Comparison of ENCODE assay signal across 13 mouse cellular contexts in the genomic region with DNA sequence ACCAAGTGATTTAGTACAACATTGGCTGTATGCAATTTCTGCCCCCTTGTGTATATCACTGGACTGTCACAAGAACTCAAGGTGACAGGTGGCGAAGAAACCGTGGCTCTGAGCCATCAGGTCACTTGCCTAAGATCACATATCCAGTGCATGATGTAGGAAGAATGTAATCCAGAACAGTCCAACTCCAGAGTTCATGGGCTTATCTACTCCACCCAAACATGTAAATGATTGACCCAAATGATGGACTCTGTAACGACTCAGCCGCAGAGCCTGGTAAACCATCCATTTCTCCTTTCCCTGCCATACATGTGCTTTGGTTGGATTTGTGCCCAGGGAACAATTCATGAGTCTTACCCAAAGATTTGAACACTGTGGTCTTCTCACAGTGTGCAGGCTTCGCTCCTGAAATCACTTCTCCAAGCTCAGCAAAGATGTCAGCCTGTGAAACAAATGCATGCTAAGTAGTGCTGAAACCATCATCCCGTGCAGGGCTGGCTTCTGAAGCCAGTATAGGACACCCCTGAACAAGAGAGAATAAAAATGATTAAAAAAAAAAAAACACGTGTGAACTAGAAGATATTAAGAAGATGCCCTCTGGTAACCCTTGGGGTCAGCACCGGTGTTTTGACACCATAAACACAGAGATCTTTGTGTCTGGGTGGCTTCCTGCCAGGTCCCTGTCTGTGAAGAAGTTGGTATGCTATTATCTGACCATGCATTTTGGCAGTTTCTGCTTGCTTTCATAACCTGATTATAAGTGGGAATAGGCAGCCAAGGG. TPM values are rescaled to one million over a fixed set of nuclear protein-coding genes. Genes with fewer than 3 reads are reported as not detected.
DNase-seq lines count a peak whose midpoint lies in the region; ATAC-seq and TF ChIP-seq lines count a peak whose summit lies in the region.
"Had no signal": no experiment of that assay in that cellular context is flagged by ENCODE, and none has a peak within 500 bp of the region (broad histone marks: within the 10 kb centered on the region; RNA-seq: fewer than 3 reads in every experiment).

No protein-coding gene starts in this region.

- peaks cover 9% of the 10 kb centered on the region for H3K4me1 ChIP-seq in forebrain, embryonic 16.5 days (replicated peaks; ENCODE audit: control insufficient read depth, insufficient read depth, low read length)
- 0 out of 2 replicates have a peak, but pooled peaks cover 7% of the 10 kb centered on the region for H3K4me1 ChIP-seq in forebrain, embryonic 15.5 days
- H3K4me1 ChIP-seq in kidney, embryonic 16.5 days (ENCODE audit: insufficient read depth, low read length), result 0 out of 2 replicates have a peak, but pooled peaks cover 8% of the 10 kb centered on the region
- H3K4me1 ChIP-seq in small intestine, adult 2 months (ENCODE audit: control insufficient read depth, insufficient read depth, insufficient read length, low read length), result peaks cover 25% of the 10 kb centered on the region
- no peaks in the 10 kb centered on the region for H3K4me1 ChIP-seq in lung, adult 2 months (ENCODE audit: control insufficient read depth, insufficient read depth, low read length)
- H3K4me1 ChIP-seq in midbrain, embryonic 15.5 days, result no peaks in the 10 kb centered on the region
- H3K4me1 ChIP-seq: midbrain, embryonic 13.5 days had no signal

- no peak overlapping the region for H3K9ac ChIP-seq in forebrain, embryonic 16.5 days (replicated peaks; ENCODE audit: low read depth, low read length)
- no peak overlapping the region for H3K9ac ChIP-seq in forebrain, embryonic 15.5 days (replicated peaks)
- H3K9ac ChIP-seq in kidney, embryonic 16.5 days (replicated peaks; ENCODE audit: low read length), result no peak overlapping the region
- H3K9ac ChIP-seq in midbrain, embryonic 15.5 days, result no peak overlapping the region
- H3K9ac ChIP-seq: embryonic facial prominence, embryonic 12.5 days; lung, embryonic 14.5 days; midbrain, embryonic 13.5 days had no signal

- 0 out of 2 replicates have a peak overlapping the region, but pooled peaks have one; percentile 18 for H3K27ac ChIP-seq in forebrain, embryonic 16.5 days (ENCODE audit: low read length)
- no peak overlapping the region for H3K27ac ChIP-seq in forebrain, embryonic 15.5 days (replicated peaks)
- H3K27ac ChIP-seq in kidney, embryonic 16.5 days (ENCODE audit: low read length), result peak overlapping the region; percentile 52; the same call in 1 of the 2 replicates
- peak overlapping the region; percentile 80 for H3K27ac ChIP-seq in small intestine, adult 2 months (ENCODE audit: insufficient read depth, low read depth, low read length)
- no peak overlapping the region for H3K27ac ChIP-seq in midbrain, embryonic 15.5 days
- H3K27ac ChIP-seq: embryonic facial prominence, embryonic 12.5 days; midbrain, embryonic 13.5 days had no signal

- no peaks in the 10 kb centered on the region for H3K36me3 ChIP-seq in forebrain, embryonic 16.5 days (ENCODE audit: control insufficient read depth, insufficient read depth)
- H3K36me3 ChIP-seq in forebrain, embryonic 15.5 days, result no peaks in the 10 kb centered on the region
- no peaks in the 10 kb centered on the region for H3K36me3 ChIP-seq in kidney, embryonic 16.5 days (ENCODE audit: insufficient read depth, low read length)
- H3K36me3 ChIP-seq in small intestine, adult 2 months (ENCODE audit: control insufficient read depth, insufficient read depth, low read length), result peaks cover 7% of the 10 kb centered on the region
- no peaks in the 10 kb centered on the region for H3K36me3 ChIP-seq in midbrain, embryonic 15.5 days (replicated peaks)
- H3K36me3 ChIP-seq: embryonic facial prominence, embryonic 12.5 days; midbrain, embryonic 13.5 days had no signal

- TF ChIP-seq POLR2A in small intestine, adult 2 months (IDR thresholded peaks at IDR 0.05; ENCODE audit: low read depth, low read length), result no peak
- no peak for TF ChIP-seq POLR2A in lung, adult 2 months (IDR thresholded peaks at IDR 0.05; ENCODE audit: borderline replicate concordance, extremely low read depth, low read depth, low read length)

- WGBS in forebrain, embryonic 16.5 days, result 68% methylated on average over 8 of the region's 8 CpGs
- 69% methylated on average over 8 of the region's 8 CpGs for WGBS in forebrain, embryonic 15.5 days
- 46% methylated on average over 8 of the region's 8 CpGs for WGBS in kidney, embryonic 16.5 days
- 16% methylated on average over 8 of the region's 8 CpGs for WGBS in small intestine, adult 2 months
- WGBS in lung, adult 2 months, result 67% methylated on average over 8 of the region's 8 CpGs
- WGBS in midbrain, embryonic 15.5 days, result 74% methylated on average over 8 of the region's 8 CpGs

- ATAC-seq in forebrain, embryonic 16.5 days, result no peak
- no peak for ATAC-seq in forebrain, embryonic 15.5 days (replicated peaks)
- peak; percentile 87 for ATAC-seq in kidney, embryonic 16.5 days (ENCODE audit: low FRiP score, low TSS enrichment)
- no peak for ATAC-seq in midbrain, embryonic 15.5 days (replicated peaks)
- ATAC-seq: midbrain, embryonic 13.5 days had no signal

- H3K9me3 ChIP-seq in forebrain, embryonic 16.5 days (ENCODE audit: control insufficient read depth, low read length), result no peaks in the 10 kb centered on the region
- H3K9me3 ChIP-seq in forebrain, embryonic 15.5 days, result no peaks in the 10 kb centered on the region
- no peaks in the 10 kb centered on the region for H3K9me3 ChIP-seq in kidney, embryonic 16.5 days (ENCODE audit: low read length)
- no peaks in the 10 kb centered on the region for H3K9me3 ChIP-seq in midbrain, embryonic 15.5 days
- H3K9me3 ChIP-seq: embryonic facial prominence, embryonic 12.5 days; midbrain, embryonic 13.5 days had no signal

- no peak overlapping the region for H3K4me3 ChIP-seq in forebrain, embryonic 16.5 days (replicated peaks; ENCODE audit: low read length)
- H3K4me3 ChIP-seq in forebrain, embryonic 15.5 days, result no peak overlapping the region
- no peak overlapping the region for H3K4me3 ChIP-seq in kidney, embryonic 16.5 days (ENCODE audit: low read length)
- no peak overlapping the region for H3K4me3 ChIP-seq in small intestine, adult 2 months (ENCODE audit: low read depth, low read length)
- H3K4me3 ChIP-seq in lung, adult 2 months (replicated peaks; ENCODE audit: extremely low read depth, low read depth, low read length), result no peak overlapping the region
- H3K4me3 ChIP-seq in midbrain, embryonic 15.5 days, result no peak overlapping the region
- H3K4me3 ChIP-seq: embryonic facial prominence, embryonic 12.5 days; midbrain, embryonic 13.5 days had no signal

- TF ChIP-seq CTCF in small intestine, adult 2 months (IDR thresholded peaks at IDR 0.05; ENCODE audit: extremely low read depth, insufficient read length, insufficient replicate concordance, low read depth, low read length), result no peak
- TF ChIP-seq CTCF in lung, adult 2 months (IDR thresholded peaks at IDR 0.05; ENCODE audit: insufficient read depth, low read length), result no peak

- no peaks in the 10 kb centered on the region for H3K27me3 ChIP-seq in forebrain, embryonic 16.5 days (replicated peaks; ENCODE audit: control insufficient read depth, insufficient read depth, low read length)
- no peaks in the 10 kb centered on the region for H3K27me3 ChIP-seq in forebrain, embryonic 15.5 days
- no peaks in the 10 kb centered on the region for H3K27me3 ChIP-seq in kidney, embryonic 16.5 days (ENCODE audit: insufficient read depth, low read length)
- H3K27me3 ChIP-seq in small intestine, adult 2 months (ENCODE audit: control insufficient read depth, insufficient read depth, low read length), result no peaks in the 10 kb centered on the region
- no peaks in the 10 kb centered on the region for H3K27me3 ChIP-seq in midbrain, embryonic 15.5 days (replicated peaks)
- H3K27me3 ChIP-seq: embryonic facial prominence, embryonic 12.5 days; midbrain, embryonic 13.5 days had no signal

- no peak overlapping the region for H3K4me2 ChIP-seq in forebrain, embryonic 16.5 days (ENCODE audit: low read length)
- H3K4me2 ChIP-seq in forebrain, embryonic 15.5 days (replicated peaks), result no peak overlapping the region
- no peak overlapping the region for H3K4me2 ChIP-seq in kidney, embryonic 16.5 days (replicated peaks; ENCODE audit: low read depth, low read length)
- H3K4me2 ChIP-seq in midbrain, embryonic 15.5 days, result no peak overlapping the region
- H3K4me2 ChIP-seq: embryonic facial prominence, embryonic 12.5 days; lung, embryonic 14.5 days; midbrain, embryonic 13.5 days had no signal

- peak; percentile 36 to 47 for DNase-seq in cerebellum, postnatal 25 days
- no peak for DNase-seq in lung, adult 2 months
- DNase-seq in gastrocnemius, postnatal 36 days, result no peak
- DNase-seq: lung, embryonic 14.5 days had no signal

- intact Hi-C loops in gastrocnemius, postnatal 36 days (cut with DNase I), result loop anchor here (5.0 kb wide), 1 partner anchor 57 kb away; no protein-coding TSS in a partner anchor

RNA-seq across cellular contexts. Expression of gene Crym, which starts 12.4 kb away (rescaled TPM):
- polyA plus RNA-seq in forebrain, embryonic 16.5 days (2015; fragmentation: Nextera tagmentation; extraction: Ambion mirVana), result 43.4 and 55.3 TPM in 2 replicates
- polyA plus RNA-seq in forebrain, embryonic 15.5 days (2015; fragmentation: Nextera tagmentation; extraction: Ambion mirVana), result 44.5 and 44.6 TPM in 2 replicates
- polyA plus RNA-seq in kidney, embryonic 16.5 days (2015; fragmentation: Nextera tagmentation; extraction: Ambion mirVana), result 71.3 and 77.0 TPM in 2 replicates
- 1.7 and 2.0 TPM in 2 replicates for polyA plus RNA-seq in small intestine, adult 2 months (2012; rRNA removed)
- 4.7 and 5.2 TPM in 2 replicates for polyA plus RNA-seq in lung, adult 2 months (2012; rRNA removed)
- total RNA-seq in gastrocnemius, postnatal 36 days (2021), result 1 to 10 TPM; 3.1 to 4.9 TPM
- 21.7 and 30.7 TPM in 2 replicates for polyA plus RNA-seq in midbrain, embryonic 15.5 days (2015; fragmentation: Nextera tagmentation; extraction: Ambion mirVana)
- total RNA-seq: neutrophil, adult 5-6 weeks had no signal

RNA-seq across cellular contexts. Expression of gene Abca14, which starts 14.2 kb away (rescaled TPM):
- not detected in 2 replicates for polyA plus RNA-seq in forebrain, embryonic 16.5 days (2015; fragmentation: Nextera tagmentation; extraction: Ambion mirVana)
- polyA plus RNA-seq in forebrain, embryonic 15.5 days (2015; fragmentation: Nextera tagmentation; extraction: Ambion mirVana), result 0.03 TPM in 1 of 2 replicates, not detected in the other
- polyA plus RNA-seq in kidney, embryonic 16.5 days (2015; fragmentation: Nextera tagmentation; extraction: Ambion mirVana), result not detected in 2 replicates
- 0.03 and 0.20 TPM in 2 replicates for polyA plus RNA-seq in small intestine, adult 2 months (2012; rRNA removed)
- 0.14 TPM in 1 of 2 replicates, not detected in the other for polyA plus RNA-seq in lung, adult 2 months (2012; rRNA removed)
- not detected for total RNA-seq in gastrocnemius, postnatal 36 days (2021)
- not detected in 2 replicates for polyA plus RNA-seq in midbrain, embryonic 15.5 days (2015; fragmentation: Nextera tagmentation; extraction: Ambion mirVana)
- total RNA-seq: neutrophil, adult 5-6 weeks had no signal
- polyA plus RNA-seq: embryonic facial prominence, embryonic 12.5 days; heart, embryonic 14.5 days; midbrain, embryonic 13.5 days had no signal

RNA-seq across cellular contexts. Expression of gene Anks4b, which starts 15.9 kb away (rescaled TPM):
- polyA plus RNA-seq in forebrain, embryonic 16.5 days (2015; fragmentation: Nextera tagmentation; extraction: Ambion mirVana), result not detected in 2 replicates
- polyA plus RNA-seq in forebrain, embryonic 15.5 days (2015; fragmentation: Nextera tagmentation; extraction: Ambion mirVana), result 0.05 TPM in 1 of 2 replicates, not detected in the other
- 3.5 TPM in 2 replicates for polyA plus RNA-seq in kidney, embryonic 16.5 days (2015; fragmentation: Nextera tagmentation; extraction: Ambion mirVana)
- polyA plus RNA-seq in small intestine, adult 2 months (2012; rRNA removed), result 7.3 and 20.9 TPM in 2 replicates
- polyA plus RNA-seq in lung, adult 2 months (2012; rRNA removed), result not detected in 2 replicates
- under 1 TPM in 1 of 2 experiments, not detected in 1; 0.07 TPM for total RNA-seq in gastrocnemius, postnatal 36 days (2021)
- polyA plus RNA-seq in midbrain, embryonic 15.5 days (2015; fragmentation: Nextera tagmentation; extraction: Ambion mirVana), result not detected in 2 replicates
- total RNA-seq: neutrophil, adult 5-6 weeks had no signal
- polyA plus RNA-seq: heart, embryonic 14.5 days; lung, embryonic 14.5 days; midbrain, embryonic 13.5 days had no signal

RNA-seq across cellular contexts. Expression of gene Zp2, which starts 44.5 kb away (rescaled TPM):
- polyA plus RNA-seq in forebrain, embryonic 16.5 days (2015; fragmentation: Nextera tagmentation; extraction: Ambion mirVana), result not detected in 2 replicates
- not detected in 2 replicates for polyA plus RNA-seq in forebrain, embryonic 15.5 days (2015; fragmentation: Nextera tagmentation; extraction: Ambion mirVana)
- not detected in 2 replicates for polyA plus RNA-seq in kidney, embryonic 16.5 days (2015; fragmentation: Nextera tagmentation; extraction: Ambion mirVana)
- polyA plus RNA-seq in small intestine, adult 2 months (2012; rRNA removed), result 0.04 and 0.05 TPM in 2 replicates
- 0.05 TPM in 1 of 2 replicates, not detected in the other for polyA plus RNA-seq in lung, adult 2 months (2012; rRNA removed)
- total RNA-seq in gastrocnemius, postnatal 36 days (2021), result under 1 TPM; 0.17 to 0.33 TPM
- polyA plus RNA-seq in midbrain, embryonic 15.5 days (2015; fragmentation: Nextera tagmentation; extraction: Ambion mirVana), result not detected in 2 replicates
- total RNA-seq: neutrophil, adult 5-6 weeks had no signal
- polyA plus RNA-seq: embryonic facial prominence, embryonic 12.5 days; heart, embryonic 14.5 days; lung, embryonic 14.5 days; midbrain, embryonic 13.5 days had no signal

Comparison
In these comparisons a context has a peak if more than half of its experiments do, and no peak if none do; other contexts are left out.
1. H3K27ac ChIP-seq: peak in forebrain, embryonic 16.5 days (single experiment), kidney, embryonic 16.5 days (single experiment) and small intestine, adult 2 months (single experiment); none in forebrain, embryonic 15.5 days (single experiment) and midbrain, embryonic 15.5 days (single experiment).
2. DNase-seq: peak in cerebellum, postnatal 25 days (2 of 2); none in lung, adult 2 months (single experiment) and gastrocnemius, postnatal 36 days (0 of 2).